Mouse (Mus musculus) layer of hippocampus, postnatal 25 days (tissue): ENCODE data around the gene Tldc1. TPM values are rescaled to one million over a fixed set of nuclear protein-coding genes. Genes with fewer than 3 reads are reported as not detected.
A peak's percentile ranks its signal among the peaks of the same experiment; 100 is the strongest.

Source experiments
- DNase-seq, 2 experiments: peaks; one replicate each; pipeline ENCODE4 v3.0.0; 2022; ENCODE audit warnings: mixed read lengths in 2 of 2, low spot score in 1 of 2; ENCODE audit errors: extremely low spot score in 1 of 2
- total RNA-seq, 2 experiments: library from RNA; stranded (reverse); gene quantifications; 2 replicates each; pipeline ENCODE4 v1.2.3; 2021

Tldc1 gene
- total RNA-seq, 2 experiments from 2014 or later, result 14.1 to 17.0 TPM

DNA sequence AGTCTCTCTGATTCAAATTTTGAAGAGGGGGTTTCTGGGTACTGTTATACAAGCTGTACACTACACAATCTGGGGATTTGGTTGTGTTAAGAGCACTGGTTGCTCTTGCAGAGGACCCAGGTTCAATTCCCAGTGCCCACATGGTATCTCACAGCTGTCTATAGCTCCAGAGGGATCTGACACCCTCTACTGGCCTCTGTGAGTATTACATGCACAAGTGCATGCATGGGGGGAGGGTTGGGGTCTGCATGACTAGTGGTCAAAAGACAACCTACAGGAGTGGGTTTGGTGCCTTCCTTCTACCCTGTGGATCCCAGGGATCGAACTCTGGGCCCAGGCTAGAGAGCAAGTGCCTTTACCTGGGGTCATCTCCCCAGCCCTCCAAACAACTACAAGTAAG lies 24.4 kb upstream of the Tldc1 start:
- no peak for DNase-seq

DNA sequence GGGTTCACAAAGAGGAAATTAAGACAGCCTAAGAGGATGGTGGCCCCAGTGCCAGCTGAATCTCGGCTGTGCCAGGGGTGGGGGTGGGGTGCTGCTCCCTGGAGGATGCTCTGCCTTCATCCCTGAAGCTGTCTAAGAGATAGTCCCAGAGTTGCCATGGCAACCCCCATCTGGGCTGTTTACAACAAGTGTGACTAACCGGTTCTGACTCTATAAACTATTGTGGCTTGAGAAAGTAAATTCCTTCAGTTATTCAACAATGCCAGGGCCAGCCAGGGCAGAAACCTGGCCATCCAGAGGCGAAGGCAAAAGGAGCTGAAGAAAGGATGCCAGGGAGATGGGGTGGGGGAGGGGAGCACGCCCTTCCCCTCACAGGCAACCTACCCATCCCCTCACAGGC lies 23.0 kb upstream of the Tldc1 start:
- DNase-seq, result no peak

DNA sequence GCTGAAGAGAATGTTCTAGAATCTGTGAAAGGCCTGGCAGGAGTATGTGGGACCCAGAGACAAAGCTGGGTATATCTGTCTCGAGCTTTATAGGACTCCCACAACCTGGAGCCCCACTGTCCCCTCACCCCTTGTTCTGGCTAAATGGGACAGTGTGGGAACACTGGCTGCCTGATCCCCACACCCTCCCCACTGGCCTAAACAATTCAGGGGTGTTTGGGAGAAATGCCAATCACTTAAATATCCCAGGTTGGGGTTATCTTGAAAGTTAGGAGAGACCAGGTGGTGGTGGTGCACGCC lies 20.7 kb upstream of the Tldc1 start:
- DNase-seq, result no peak

DNA sequence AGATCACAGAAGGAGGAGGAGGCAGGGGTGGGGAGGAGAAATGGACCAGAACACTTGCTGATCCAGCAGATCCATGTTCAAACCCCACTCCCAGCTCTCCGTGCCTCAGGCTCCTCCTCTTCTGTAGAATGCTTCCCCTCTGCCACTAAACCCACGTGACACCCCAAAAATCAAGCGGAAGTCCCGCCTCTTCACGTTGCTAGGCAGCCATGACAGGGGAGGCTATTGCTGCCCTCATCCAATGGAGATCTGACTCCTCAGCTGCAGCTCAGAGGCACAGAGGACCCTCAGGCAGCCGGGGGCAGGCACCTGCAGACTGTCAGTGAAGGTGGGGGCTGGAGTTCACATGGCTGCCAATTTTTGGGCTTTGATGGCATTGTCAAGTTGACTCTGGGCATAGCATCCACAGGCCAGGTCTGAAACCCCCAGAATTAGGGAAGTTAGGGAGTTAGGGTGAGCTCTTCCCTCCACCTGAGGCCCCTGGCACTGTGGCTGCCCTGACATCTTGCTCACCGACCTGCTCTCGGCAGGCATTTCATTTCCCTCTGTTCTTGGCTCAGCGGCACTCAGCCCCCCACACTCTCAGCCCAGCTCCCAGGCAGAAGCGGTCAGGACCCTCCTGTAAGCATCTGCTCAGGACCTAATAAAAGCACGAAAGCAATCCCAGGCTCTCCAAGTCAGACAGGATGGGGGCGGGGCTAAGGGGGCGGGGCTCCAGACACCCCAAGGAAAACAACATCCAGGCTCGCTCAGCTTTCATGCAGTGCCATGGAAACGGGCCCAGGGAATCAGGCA lies 20.2 kb upstream of the Tldc1 start:
- peak in 1 of 2 experiments; percentile 49 for DNase-seq

DNA sequence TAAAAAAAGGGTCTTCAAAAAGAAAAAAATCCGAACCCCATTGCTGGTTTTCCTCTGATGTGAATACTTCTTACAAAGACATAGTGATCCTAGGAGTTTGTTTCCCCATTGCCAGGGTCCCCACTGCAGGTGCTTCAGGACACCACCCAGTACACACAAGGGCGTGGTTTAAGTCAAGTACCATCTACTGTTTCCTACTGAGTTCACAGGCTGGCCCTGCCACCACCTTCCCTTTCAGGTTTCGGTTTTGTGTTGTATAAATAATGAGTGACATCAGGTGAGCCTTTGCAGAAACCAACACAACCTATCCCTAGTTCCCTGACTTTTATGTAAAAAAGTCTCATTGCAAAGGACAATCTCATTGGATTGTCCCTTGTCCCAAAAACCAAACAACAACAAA lies 17.4 kb upstream of the Tldc1 start:
- DNase-seq, result no peak

DNA sequence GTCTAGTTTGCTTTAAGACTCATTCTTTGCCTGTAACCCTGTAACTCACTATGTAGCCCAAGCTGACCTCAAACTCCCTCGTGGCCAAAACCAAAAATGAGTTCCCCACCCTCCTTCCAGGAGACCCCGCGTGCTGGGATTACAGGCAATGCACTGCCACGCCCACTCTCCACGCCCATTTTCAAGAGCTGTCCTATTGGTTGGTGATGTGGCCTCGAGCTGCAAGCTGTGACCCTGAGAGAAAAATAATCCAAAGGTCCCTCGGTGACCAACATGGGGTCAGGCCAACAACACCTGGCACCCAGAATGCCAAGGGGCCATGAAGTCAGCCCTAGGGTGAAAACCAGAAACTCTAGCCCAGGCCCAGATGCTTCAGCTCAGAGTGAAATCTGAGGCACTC lies 16.5 kb upstream of the Tldc1 start:
- DNase-seq, result no peak

DNA sequence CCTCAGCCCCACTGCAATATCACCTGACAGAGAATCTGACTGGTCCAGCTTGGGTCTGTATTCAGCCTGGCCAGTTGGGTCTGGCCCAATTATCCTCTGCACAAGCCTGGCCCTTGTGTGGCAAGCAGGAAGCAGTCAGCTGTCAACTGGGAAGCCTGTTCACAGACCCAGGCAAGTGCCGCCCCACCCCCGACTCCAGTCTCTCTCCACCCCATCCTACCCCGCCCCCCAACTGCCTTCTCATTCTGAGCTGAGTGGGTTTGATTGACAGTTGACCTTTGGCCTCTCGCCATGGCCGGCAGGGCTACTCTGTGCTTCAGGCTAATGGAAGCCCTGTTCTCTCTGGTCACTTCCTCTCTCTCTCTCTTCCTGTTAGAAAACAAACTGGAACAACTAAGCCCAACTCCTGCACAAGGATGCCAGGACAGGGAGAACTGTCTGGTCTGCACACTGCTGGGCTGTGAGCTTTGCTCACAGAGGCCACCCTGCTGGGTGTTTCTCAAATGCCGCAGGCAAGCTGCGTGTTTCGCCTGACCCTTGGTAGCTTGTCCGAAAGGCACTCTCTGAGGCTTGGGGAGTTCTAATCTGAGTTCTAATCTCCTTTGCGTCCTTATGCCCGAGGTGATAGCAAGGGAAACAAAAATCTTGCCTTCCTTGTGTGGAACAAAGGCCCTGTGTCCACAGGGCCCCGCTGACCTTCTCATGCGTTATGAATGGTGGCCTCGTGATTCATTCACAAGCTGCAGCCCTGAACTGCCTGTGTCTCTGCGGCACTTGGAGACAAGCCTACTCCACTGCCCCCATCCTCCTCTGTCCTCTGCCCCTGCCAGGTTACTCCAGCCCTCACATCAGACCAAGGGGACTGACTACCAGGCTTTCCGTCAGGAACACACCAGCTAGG lies 13.8 kb upstream of the Tldc1 start:
- no peak for DNase-seq

DNA sequence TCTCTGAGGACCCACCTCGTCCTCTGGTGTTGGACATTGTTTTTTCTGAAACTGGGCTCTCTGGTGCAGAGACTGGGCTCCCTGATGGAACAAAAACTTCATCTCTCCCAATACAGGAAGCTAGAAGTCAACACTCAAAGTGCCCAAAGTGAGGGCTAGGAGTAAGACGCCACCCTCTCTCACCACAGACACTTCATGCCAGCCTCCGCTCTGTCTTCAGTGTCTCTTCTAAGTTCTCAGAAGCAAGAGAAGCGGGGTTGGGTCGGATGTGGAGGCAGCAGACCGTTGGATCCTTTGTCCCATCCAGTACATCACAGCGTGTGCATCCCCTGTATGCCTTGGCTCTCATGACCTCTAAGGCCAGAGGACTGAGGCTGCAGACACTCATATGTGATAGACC lies 11.4 kb upstream of the Tldc1 start:
- DNase-seq, result no peak

DNA sequence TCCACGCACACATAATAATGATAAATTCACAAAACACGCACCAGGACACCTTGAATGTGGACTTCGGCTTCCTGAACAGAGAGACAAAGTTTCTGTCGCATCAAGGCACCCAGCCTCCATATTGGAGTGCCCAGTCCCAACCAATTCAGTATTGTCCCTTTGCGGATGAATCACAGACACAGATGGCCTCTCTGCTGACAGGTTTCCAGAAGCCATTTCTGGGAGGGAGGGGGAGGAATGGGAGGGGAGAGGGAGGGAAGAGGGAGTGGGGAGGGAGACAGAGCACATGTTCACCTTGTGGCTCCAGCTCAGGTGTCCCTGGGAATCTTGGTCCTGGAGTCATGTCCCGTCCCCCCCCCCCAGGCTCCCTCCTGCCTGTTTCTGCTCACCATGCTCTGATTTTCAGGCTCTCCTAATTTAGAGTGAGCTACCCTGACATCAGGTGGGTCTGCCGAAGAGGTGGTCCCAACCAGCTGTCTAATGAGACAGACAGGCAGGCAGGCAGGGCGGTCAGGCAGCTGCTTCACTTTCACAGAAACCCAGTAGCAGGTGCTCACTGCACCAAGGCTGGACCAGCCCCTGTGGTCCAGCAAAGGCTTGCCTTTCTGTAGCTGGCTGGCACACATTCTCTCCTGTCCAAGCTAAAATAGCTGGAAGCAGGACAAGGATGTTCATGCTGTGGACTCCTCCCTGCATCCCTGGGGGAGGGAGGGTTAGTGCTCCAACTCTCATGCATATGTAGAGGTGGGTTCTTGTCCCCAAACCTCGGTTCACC lies 10.6 kb upstream of the Tldc1 start:
- no peak for DNase-seq

DNA sequence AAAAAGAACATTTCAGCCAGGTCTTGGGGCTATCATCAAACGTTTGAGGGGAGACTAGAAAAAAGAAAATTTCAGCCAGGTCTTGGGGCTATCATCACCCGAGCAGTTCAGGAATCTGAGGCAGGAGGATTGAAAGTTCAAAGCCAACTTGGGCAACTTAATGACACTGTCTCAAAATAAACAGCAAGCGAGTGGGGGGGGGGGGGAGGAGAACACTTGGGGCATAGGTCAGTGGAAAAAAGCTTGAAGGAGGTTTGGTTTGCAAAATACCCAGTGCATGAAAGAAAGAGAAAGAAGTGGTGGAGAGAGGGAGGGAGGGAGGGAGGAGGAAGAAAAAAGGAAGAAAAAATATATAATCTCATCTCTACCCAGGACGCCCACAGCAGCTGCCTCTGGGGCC lies 9.1 kb upstream of the Tldc1 start:
- DNase-seq, result no peak

DNA sequence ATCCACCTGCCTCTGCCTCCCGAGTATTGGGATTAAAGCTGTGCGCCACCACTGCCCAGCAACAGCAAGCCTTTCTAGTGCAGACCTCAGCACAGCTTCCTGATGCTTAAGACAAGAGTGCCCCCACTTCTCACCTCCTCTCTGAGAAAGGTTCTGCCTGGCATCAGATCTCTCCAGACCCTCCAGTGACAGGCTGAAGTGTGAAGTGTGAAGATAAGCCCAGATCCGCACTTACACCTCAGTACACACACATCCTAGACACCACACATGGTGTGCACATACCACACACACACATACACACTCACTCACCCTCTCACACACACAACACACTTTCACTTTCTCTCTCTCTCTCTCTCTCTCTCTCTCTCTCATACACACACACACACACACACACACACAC lies 8.7 kb upstream of the Tldc1 start:
- DNase-seq, result no peak

DNA sequence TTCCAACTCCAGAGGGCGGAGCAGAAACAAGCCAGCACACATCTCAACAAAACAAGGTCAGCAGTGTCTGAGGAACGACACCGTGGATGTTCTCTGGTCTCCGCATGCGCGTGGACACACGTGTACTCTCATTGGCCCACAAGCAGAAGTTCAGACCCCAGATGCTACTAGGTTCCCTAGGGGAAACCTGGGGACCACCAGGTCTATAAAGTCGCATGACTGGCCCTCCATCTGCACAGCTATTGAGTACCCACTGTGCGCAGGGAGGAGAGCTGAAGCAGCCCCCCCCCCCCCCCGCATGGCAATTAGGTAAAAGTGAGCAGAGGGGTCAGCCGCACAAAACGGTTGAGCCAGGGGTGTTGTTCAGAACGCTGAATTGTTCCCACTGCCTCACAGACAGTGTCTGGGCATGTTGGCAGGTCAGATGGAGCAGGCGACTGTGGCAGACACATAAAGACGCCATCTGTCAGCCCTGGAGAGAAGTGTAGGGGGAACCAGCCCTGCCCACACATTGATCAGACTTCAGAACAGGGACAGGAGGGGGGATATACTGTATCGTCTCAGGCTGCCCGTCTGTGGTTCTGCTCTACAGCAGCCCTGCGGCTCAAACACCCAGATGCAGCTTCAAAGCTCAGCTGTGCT lies 7.7 kb upstream of the Tldc1 start:
- DNase-seq, result no peak

DNA sequence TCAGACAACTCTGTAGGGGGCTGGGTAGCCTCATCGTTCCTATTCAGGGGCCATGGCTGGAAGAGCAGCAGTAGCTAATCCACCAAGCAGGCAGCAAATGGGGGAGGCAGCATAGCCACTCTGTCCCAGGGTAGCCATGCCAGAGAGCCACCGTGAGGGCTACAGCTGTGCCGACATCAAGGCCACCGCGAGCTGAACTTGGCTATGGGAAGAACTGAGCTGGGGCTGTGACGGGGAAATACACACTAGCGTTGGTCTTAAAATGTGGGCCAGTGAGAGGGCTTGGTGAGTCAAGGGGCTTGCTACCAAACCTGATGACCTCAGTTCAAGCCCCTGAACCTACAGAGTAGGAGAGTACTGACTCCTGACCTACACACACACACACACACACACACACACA lies 6.5 kb upstream of the Tldc1 start:
- DNase-seq, result no peak

DNA sequence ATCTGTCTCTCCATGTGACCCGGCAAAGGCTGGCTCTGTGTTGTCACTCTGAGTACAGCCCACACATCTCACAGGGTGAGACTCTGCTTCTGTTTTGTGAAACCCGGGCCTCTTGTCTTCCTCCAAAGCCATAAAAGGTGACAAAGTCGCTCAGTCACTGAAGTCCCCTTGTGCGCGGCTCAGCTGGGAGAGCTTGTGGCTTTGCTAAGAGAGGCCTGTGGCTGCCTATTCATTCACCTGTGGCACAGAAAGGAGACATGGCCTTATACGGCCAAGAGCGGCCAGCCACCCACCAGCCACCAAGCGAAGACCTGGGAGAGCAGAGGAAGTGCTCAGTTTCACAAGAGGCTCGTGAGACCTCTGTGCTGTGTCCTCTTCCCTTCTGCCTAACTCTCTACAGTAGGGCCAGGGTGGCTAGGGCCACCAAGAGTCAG lies 5.9 kb upstream of the Tldc1 start:
- DNase-seq, result no peak

DNA sequence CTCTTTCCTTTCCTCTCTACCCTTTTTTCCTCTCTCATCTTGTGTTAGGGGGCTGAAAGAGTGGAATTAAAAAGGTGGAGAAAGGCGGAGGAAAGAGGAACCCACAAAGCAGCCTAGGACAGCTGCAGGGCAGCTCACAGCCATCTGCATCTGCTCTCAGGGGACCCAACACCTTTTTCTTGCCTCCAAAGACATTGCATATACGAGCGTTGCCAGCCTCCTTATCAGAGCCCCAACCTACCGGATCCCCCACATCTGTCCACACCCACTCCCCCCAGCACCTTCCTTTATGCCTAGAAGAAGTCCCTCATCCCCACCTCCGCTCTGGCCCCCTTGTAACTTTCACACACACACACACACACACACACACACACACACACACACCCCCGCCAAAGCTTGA lies 5.4 kb upstream of the Tldc1 start:
- no peak for DNase-seq

DNA sequence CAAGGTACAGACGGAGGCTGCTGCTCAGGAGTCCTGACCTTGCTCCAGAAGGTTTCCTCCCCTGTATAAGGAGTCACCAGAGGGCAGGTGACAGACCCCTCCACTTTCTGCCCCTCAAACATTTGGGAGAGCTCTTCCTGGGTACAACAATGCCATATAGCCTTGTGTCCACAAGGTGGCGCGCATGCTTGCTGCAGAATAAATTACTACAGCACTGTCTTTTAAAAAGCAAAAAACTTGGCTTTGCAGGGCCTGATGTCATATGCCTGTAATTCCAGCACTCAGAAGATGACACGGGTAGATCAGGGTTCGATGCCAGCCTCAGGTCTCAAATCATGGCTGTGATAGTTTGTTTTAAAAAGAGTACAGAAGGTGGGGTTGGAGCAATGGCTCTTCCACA lies 4.5 kb upstream of the Tldc1 start:
- peak; percentile 67 to 92 for DNase-seq

DNA sequence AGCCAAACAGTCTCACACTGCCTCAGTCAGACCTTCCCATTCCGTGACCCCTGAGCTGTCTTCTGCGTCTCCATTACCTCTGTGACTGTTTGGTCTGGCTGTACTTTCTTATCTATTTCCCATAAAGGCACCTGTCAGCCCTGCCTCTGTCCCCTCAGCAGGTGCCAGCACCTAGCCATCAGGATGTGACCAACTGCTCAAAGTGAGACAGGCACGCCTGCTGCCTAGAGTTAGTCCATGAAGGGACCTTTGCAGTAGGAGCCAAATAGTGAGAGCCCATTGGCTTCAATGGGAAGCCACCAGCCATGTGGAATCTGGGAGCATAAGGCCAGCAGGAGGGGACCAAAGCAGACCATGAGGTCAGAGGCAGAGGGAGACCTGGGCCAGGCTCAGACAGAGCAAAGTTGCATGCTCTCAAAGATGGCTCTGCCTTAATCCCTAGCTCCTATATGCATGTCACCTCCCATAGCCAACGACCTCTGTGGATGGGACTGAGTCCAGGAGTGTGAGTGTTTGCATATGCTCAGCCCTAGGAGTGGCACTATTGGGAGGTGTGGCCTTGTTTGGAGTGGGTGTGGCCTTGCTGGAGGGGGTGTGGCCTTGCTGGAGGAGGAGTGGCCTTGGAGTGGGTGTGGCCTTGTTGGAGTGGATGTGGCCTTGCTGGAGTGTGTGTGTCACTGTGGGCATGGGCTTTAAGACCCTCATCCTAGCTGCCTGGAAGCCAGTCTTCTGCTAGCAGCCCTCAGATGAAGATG lies 3.0 kb upstream of the Tldc1 start:
- no peak for DNase-seq

DNA sequence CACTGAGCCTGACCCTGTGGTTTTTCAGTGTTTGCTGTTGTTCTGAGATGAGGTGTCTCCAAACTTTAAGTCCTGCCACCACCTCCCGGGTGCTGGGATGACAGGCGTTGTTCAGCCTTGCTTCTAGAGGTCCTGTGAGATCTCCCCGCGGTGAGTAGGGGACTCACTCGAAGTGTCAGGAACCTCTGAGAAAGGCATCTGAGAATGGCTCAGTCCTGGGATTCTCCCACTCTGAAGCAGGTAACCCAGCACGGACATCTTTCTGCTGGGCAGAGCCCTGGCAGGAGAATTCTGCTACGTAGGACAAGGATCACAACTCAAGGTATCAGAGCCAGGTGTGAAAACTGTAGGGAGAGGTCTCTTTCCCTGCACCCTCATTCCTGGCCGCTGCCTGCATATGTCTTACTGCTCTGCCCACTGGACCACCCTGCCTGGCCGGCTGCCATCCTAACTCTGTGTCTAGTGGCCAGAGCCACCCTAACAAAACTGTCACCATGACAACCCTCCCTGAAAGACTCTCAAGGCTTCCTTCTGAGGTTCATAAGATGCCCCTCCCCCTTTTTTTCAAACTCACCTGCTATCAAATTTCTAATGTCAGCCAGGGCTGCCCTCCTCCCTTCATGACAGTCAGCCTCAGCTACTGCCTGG lies 2.3 kb upstream of the Tldc1 start:
- DNase-seq, result no peak

DNA sequence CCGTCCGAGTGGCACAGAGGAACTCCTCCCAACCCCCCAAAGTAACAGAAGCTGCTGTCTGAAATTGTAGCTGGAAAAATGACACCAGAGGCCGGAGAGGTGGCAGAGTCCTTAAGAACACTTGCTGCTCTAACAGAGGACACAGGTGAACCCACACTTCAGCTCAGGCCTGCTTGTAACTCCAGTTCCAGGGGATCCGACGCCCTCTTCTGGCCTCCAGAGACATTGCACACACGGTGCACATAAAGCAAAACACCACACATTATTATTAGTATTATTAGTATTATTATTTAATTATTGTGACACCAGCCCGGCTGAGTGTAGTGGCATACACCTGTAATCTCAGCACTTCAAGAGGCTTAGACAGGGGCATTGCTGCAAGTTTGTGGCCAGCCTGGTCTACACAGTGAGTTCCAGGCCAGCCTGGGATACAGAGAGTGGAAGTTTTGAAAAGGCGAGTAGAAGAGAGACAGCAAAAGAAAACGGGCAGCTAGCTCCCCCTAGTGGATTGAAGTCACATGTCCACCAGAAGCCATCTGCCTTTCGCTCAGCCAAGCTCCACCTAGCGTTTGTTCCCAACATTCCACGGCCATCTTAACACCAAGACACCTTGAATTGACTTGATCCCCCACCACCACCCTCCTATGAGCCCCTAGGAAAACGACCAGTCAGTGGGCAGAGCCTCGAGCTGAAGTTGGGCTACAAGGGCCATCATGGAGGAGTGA lies 959 bp upstream of the Tldc1 start:
- DNase-seq, result peak; percentile 59 to 74
